Mouse (Mus musculus) brain, embryonic 14.5 days (tissue): ENCODE data around the gene Foxd2.

Experiments used
- CTCF ChIP-seq: fragments of 200-500 bp; IDR thresholded peaks from 2 replicates; pipeline ENCODE4 v1.5.1; 2012; ENCODE audit warnings: inconsistent platforms, mild to moderate bottlenecking, moderate library complexity, borderline replicate concordance; ENCODE audit not compliant: insufficient read depth, insufficient read length; ENCODE audit errors: extremely low read depth
- POLR2A ChIP-seq: fragments of 200-500 bp; IDR thresholded peaks from 2 replicates; pipeline ENCODE4 v1.6.1; 2012; ENCODE audit warnings: mild to moderate bottlenecking, inconsistent platforms, borderline replicate concordance; ENCODE audit not compliant: poor library complexity, insufficient read depth, insufficient read length, severe bottlenecking; ENCODE audit errors: extremely low read depth

DNA sequence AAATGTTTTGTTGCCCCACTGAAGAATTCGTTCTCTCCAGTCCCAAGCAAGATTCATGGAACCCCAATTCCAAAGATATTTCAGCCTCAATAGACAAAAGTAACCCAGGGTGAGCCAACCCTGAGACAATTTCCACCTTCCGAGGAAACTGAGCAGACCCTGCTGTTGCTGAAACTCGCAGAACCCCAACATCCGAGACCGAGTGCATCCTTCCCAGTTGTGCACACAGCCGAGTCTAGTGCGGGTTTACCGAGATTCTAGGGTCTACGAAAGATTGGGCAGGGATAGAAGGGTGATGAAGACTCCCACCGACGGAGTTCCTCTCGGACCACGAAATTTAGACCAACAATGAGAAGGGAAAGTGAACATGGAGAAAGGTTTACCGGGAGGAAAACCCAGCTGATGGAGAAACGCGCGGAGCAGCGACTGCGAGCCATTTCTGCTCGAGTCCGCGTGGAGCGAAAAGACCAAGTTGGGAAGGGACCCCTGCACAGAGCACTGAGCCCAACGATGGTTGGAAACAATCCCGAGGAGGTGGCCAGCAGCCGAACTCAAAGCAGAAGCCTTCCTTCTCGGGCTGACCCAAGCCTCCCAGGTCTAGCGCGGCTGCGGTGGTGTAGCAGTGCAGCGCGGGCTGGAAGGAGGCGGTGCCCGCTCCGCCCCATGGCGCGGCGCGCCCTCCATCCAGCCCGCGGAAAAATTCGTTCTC lies 6.9 kb downstream of the Foxd2 start:
- no peak for TF ChIP-seq CTCF
- no peak for TF ChIP-seq POLR2A
